Mouse (Mus musculus): ENCODE results near the gene Tmem181a.
"Not testable (repeated sequence)": the region's sequence is repeated elsewhere in the genome, so short reads cannot be mapped to it uniquely, and the experiment has no call there.

DNA sequence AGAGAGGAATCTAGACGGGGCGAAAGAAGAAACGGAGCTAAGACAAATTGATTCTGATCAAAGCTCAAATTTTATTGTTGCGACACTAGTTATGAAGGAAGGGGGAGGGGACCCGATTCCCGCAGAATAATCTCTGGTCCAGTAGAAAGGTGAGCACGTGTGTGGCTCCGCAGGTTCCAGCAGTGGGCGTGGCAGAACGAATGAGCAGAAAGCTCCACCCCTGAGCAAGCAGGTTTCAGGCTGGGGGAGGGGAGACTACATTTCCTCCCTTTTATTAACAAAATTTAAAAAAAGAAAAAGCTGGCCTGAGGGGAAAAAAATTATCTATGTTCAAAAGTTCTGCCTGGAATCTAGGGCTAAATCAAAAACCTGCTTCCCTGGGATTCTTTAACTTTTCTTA lies 68.4 kb downstream of the Tmem181a start:
- not testable (repeated sequence) for TF ChIP-seq CTCF, EP300 (IDR thresholded peaks at IDR 0.05; ENCODE audit: low read depth)
